27 mouse cellular contexts compared by ENCODE assay signal in the genomic region with DNA sequence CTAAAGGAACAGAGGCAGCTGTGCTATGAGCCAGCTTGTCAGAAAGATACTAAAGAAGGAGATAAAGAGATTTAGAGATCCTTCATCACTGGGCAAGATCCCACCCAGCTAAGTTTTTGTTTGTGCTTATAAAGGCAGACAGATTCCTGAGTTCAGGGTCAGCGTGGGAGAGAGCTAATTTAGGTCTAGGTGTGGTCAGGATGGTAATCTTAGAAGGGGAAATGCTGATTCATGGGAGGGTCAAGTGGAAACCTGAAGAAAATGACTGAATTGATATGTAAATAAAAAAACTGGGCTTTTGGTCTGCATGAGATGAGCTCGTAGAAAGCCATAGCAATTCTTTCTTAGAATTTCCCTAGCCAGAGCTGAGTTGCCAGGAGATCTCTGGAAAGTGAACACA. TPM values are rescaled to one million over a fixed set of nuclear protein-coding genes. Genes with fewer than 3 reads are reported as not detected.
DNase-seq lines count a peak whose midpoint lies in the region; ATAC-seq lines count a peak whose summit lies in the region.
"Had no signal": no experiment of that assay in that cellular context is flagged by ENCODE, and none has a peak within 500 bp of the region (broad histone marks: within the 10 kb centered on the region; RNA-seq: fewer than 3 reads in every experiment).

No protein-coding gene starts in this region.

- H3K27me3 ChIP-seq in midbrain, embryonic 11.5 days (ENCODE audit: control insufficient read depth, insufficient read depth, low read length): no peaks in the 10 kb centered on the region
- H3K27me3 ChIP-seq in midbrain, embryonic 10.5 days (ENCODE audit: low read depth, poor library complexity, severe bottlenecking): no peaks in the 10 kb centered on the region
- H3K27me3 ChIP-seq: embryonic facial prominence, embryonic 12.5 days; forebrain, embryonic 13.5 days; forebrain, embryonic 15.5 days had no signal

- no peak for ATAC-seq in midbrain, embryonic 11.5 days (ENCODE audit: low FRiP score)
- ATAC-seq: CD4-positive, CD25-positive, alpha-beta regulatory T cell, adult 4 months; forebrain, embryonic 13.5 days; forebrain, embryonic 15.5 days; forebrain, postnatal 0 days had no signal

- no peak overlapping the region for H3K4me2 ChIP-seq in midbrain, embryonic 11.5 days
- H3K4me2 ChIP-seq: embryonic facial prominence, embryonic 12.5 days; forebrain, embryonic 13.5 days; forebrain, embryonic 15.5 days had no signal

- no peak overlapping the region for H3K27ac ChIP-seq in midbrain, embryonic 11.5 days (ENCODE audit: low read depth, low read length)
- no peak overlapping the region for H3K27ac ChIP-seq in midbrain, embryonic 10.5 days (replicated peaks)
- H3K27ac ChIP-seq: embryonic facial prominence, embryonic 10.5 days; embryonic facial prominence, embryonic 12.5 days; forebrain, embryonic 13.5 days; forebrain, embryonic 15.5 days had no signal

- no peak overlapping the region for H3K9ac ChIP-seq in midbrain, embryonic 11.5 days (ENCODE audit: low read length)
- H3K9ac ChIP-seq: embryonic facial prominence, embryonic 12.5 days; forebrain, embryonic 13.5 days; forebrain, embryonic 15.5 days; forebrain, postnatal 0 days had no signal

- H3K4me1 ChIP-seq in midbrain, embryonic 11.5 days (ENCODE audit: control insufficient read depth, insufficient read depth, low read length): no peaks in the 10 kb centered on the region
- no peaks in the 10 kb centered on the region for H3K4me1 ChIP-seq in midbrain, embryonic 10.5 days
- H3K4me1 ChIP-seq: embryonic facial prominence, embryonic 10.5 days; embryonic facial prominence, embryonic 12.5 days; forebrain, embryonic 13.5 days; forebrain, embryonic 15.5 days had no signal

- H3K36me3 ChIP-seq in midbrain, embryonic 11.5 days (ENCODE audit: control insufficient read depth, insufficient read depth, low read length): no peaks in the 10 kb centered on the region
- no peaks in the 10 kb centered on the region for H3K36me3 ChIP-seq in midbrain, embryonic 10.5 days
- H3K36me3 ChIP-seq: embryonic facial prominence, embryonic 10.5 days; embryonic facial prominence, embryonic 12.5 days; forebrain, embryonic 15.5 days had no signal

- peak; percentile 57 for DNase-seq in midbrain, embryonic 11.5 days (ENCODE audit: low spot score, missing footprints)
- DNase-seq in midbrain, embryonic 10.5 days (ENCODE audit: low spot score): no peak
- peak; percentile 54 for DNase-seq in ES-CJ7 (ENCODE audit: low read depth, low spot score)
- peak; percentile 19 for DNase-seq in ZHBTc4 (ENCODE audit: low read depth, low spot score)
- DNase-seq in adrenal gland, postnatal 14 days: no peak
- no peak for DNase-seq in right cerebral cortex, postnatal 36 days (ENCODE audit: low spot score in 2 of 2)
- DNase-seq: adrenal gland, adult 2 months; adrenal gland, postnatal 10 days; adrenal gland, postnatal 36 days; B cell, adult 2 months; cerebellum, adult 11-12 months; cerebellum, adult 2 months; cerebellum, adult 9-10 months; cerebellum, postnatal 10 days; cerebellum, postnatal 25 days; forebrain, postnatal 0 days had no signal

- H3K9me3 ChIP-seq in midbrain, embryonic 11.5 days (ENCODE audit: control insufficient read depth, low read length): no peaks in the 10 kb centered on the region
- H3K9me3 ChIP-seq in midbrain, embryonic 10.5 days (replicated peaks): no peaks in the 10 kb centered on the region
- H3K9me3 ChIP-seq: embryonic facial prominence, embryonic 10.5 days; embryonic facial prominence, embryonic 12.5 days; forebrain, embryonic 13.5 days; forebrain, embryonic 15.5 days had no signal

- no peak overlapping the region for H3K4me3 ChIP-seq in midbrain, embryonic 11.5 days (ENCODE audit: low read depth, low read length)
- H3K4me3 ChIP-seq in midbrain, embryonic 10.5 days: no peak overlapping the region
- H3K4me3 ChIP-seq: embryonic facial prominence, embryonic 10.5 days; embryonic facial prominence, embryonic 12.5 days; forebrain, embryonic 13.5 days; forebrain, embryonic 15.5 days had no signal

- WGBS in midbrain, embryonic 11.5 days: 72% methylated on average over 2 of the region's 2 CpGs
- 74% methylated on average over 2 of the region's 2 CpGs for WGBS in midbrain, embryonic 10.5 days

RNA-seq across cellular contexts. Expression of a gene that starts 2.9 kb away (rescaled TPM):
- polyA plus RNA-seq in midbrain, embryonic 11.5 days (2014; fragmentation: Nextera tagmentation; extraction: Ambion mirVana): not detected in 2 replicates
- not detected in 2 replicates for polyA plus RNA-seq in midbrain, embryonic 10.5 days (2016; fragmentation: Nextera tagmentation; extraction: Ambion mirVana)
- total RNA-seq in adrenal gland, postnatal 14 days (2021): not detected in 2 replicates
- total RNA-seq: adrenal gland, adult 2 months; adrenal gland, postnatal 10 days; adrenal gland, postnatal 36 days; CH12.LX; ES-E14; forebrain, postnatal 0 days; MEL had no signal
- polyA plus RNA-seq: adrenal gland, adult 2 months; CD4-positive, CD25-positive, alpha-beta regulatory T cell, adult 4 months; cortical plate, adult 2 months; embryonic facial prominence, embryonic 10.5 days; embryonic facial prominence, embryonic 12.5 days; embryonic facial prominence, embryonic 14.5 days; forebrain, embryonic 11.5 days; forebrain, embryonic 13.5 days; forebrain, embryonic 15.5 days; forebrain, postnatal 0 days had no signal

Comparison
In these comparisons a context has a peak if more than half of its experiments do, and no peak if none do; other contexts are left out.
1. DNase-seq: peak in midbrain, embryonic 11.5 days (single experiment), ES-CJ7 (single experiment) and ZHBTc4 (single experiment); none in midbrain, embryonic 10.5 days (single experiment), adrenal gland, postnatal 14 days (single experiment) and right cerebral cortex, postnatal 36 days (0 of 2).